Mouse (Mus musculus) lung, embryonic 14.5 days (tissue): ENCODE measurements around the gene Dok4. TPM values are rescaled to one million over a fixed set of nuclear protein-coding genes. Genes with fewer than 3 reads are reported as not detected.

Experiments
- ATAC-seq: fragments of 200-750 bp; cut with Nextera tagmentation; 2 replicates; pipeline ENCODE4 v1.8.0; 2017; ENCODE audit warnings: mild to moderate bottlenecking, moderate TSS enrichment, moderate library complexity; ENCODE audit not compliant: insufficient read depth
- DNase-seq: peaks from one replicate; pipeline ENCODE4 v3.0.0-alpha.2; 2015
- H3K27ac ChIP-seq: fragments of 300-500 bp; sonication (generic); 2 replicates; pipeline ENCODE4 v1.5.1; 2014; ENCODE audit warnings: low read depth, mild to moderate bottlenecking, moderate library complexity
- H3K27me3 ChIP-seq: fragments of 300-500 bp; sonication (generic); 2 replicates; pipeline ENCODE4 v1.6.1; 2014; ENCODE audit warnings: low read length, control low read depth; ENCODE audit not compliant: insufficient read depth
- H3K36me3 ChIP-seq: fragments of 300-500 bp; sonication (generic); 2 replicates; pipeline ENCODE4 v1.6.1; 2014; ENCODE audit warnings: control low read depth; ENCODE audit not compliant: insufficient read depth
- H3K4me1 ChIP-seq: fragments of 300-500 bp; sonication (generic); 2 replicates; pipeline ENCODE4 v1.6.1; 2014; ENCODE audit warnings: antibody characterized with exemption, control low read depth; ENCODE audit not compliant: insufficient read depth
- H3K4me2 ChIP-seq: fragments of 300-500 bp; sonication (generic); 2 replicates; pipeline ENCODE4 v1.6.1; 2014; ENCODE audit warnings: mild to moderate bottlenecking
- H3K4me3 ChIP-seq: fragments of 300-500 bp; sonication (generic); 2 replicates; pipeline ENCODE4 v1.5.1; 2014; ENCODE audit warnings: low read depth, low read length
- H3K9ac ChIP-seq: fragments of 300-500 bp; sonication (generic); 2 replicates; pipeline ENCODE4 v1.6.1; 2014
- H3K9me3 ChIP-seq: fragments of 300-500 bp; sonication (generic); 2 replicates; pipeline ENCODE4 v1.6.1; 2016; ENCODE audit warnings: low read depth, low read length, control low read depth
- CTCF ChIP-seq: IDR thresholded peaks from 2 replicates; pipeline ENCODE4 v1.5.1; 2016; ENCODE audit warnings: antibody characterized with exemption, low read depth
- WGBS: fragments of 180-500 bp; shearing (Covaris S2); extraction: QIAGEN DNeasy Blood & Tissue Kit; methylation state at CpG from one replicate; pipeline ENCODE4 v1.1.7; 2014; 5-methylcytosine and 5-hydroxymethylcytosine counted together
- polyA plus RNA-seq: library from polyadenylated mRNA; unstranded; fragments of >200 nt; fragmentation: Nextera tagmentation; extraction: Ambion mirVana; gene quantifications from 2 replicates; pipeline ENCODE4 v1.2.1, GENCODE M21; 2014

The Dok4 gene
- polyA plus RNA-seq, 1 experiment from 2014 or later = 36.5 TPM

- Histone ChIP-seq H3K4me1 (no peaks in the 10 kb centered on the region), H3K9me3 (no peaks in the 10 kb centered on the region), H3K27ac (no peak overlapping the region), H3K9ac (no peak overlapping the region), H3K36me3 (peaks cover 74% of the 10 kb centered on the region), H3K4me3 (no peak overlapping the region), H3K27me3 (no peaks in the 10 kb centered on the region), H3K4me2 (no peak overlapping the region)
- DNase-seq = no peak
- TF ChIP-seq CTCF = no peak
- ATAC-seq = no peak
- WGBS = 83% methylated on average over 6 of the region's 6 CpGs
These were observed 47.8 kb downstream of the Dok4 start for GRCm38 (mm10) chr8:94828284-94828683.

GRCm38 (mm10) chr8:94826210-94826609 lies 49.9 kb downstream of the Dok4 start:
- no peaks in the 10 kb centered on the region for H3K4me1 ChIP-seq
- ATAC-seq (no peak), DNase-seq (no peak)
- no peaks in the 10 kb centered on the region for H3K9me3 ChIP-seq
- H3K4me3 ChIP-seq = no peak overlapping the region
- WGBS = 94% methylated on average over 5 of the region's 5 CpGs
- no peak for TF ChIP-seq CTCF
- H3K27ac ChIP-seq = no peak overlapping the region
- H3K36me3 ChIP-seq = peaks cover 82% of the 10 kb centered on the region
- no peaks in the 10 kb centered on the region for H3K27me3 ChIP-seq
- no peak overlapping the region for H3K4me2 ChIP-seq
- H3K9ac ChIP-seq = no peak overlapping the region

GRCm38 (mm10) chr8:94825170-94825569 lies 51.0 kb downstream of the Dok4 start:
- peaks cover 83% of the 10 kb centered on the region for H3K36me3 ChIP-seq

GRCm38 (mm10) chr8:94822637-94823560 lies 53.2 kb downstream of the Dok4 start:
- Histone ChIP-seq H3K4me3 (no peak overlapping the region), H3K27ac (no peak overlapping the region), H3K27me3 (no peaks in the 10 kb centered on the region), H3K9ac (no peak overlapping the region), H3K4me1 (no peaks in the 10 kb centered on the region), H3K9me3 (no peaks in the 10 kb centered on the region), H3K36me3 (peaks cover 69% of the 10 kb centered on the region), H3K4me2 (no peak overlapping the region)
- peak; percentile 75 for TF ChIP-seq CTCF
- peak; percentile 73; the same call in 1 of the 2 replicates for ATAC-seq
- 80% methylated on average over 23 of the region's 23 CpGs for WGBS
- peak; percentile 76 for DNase-seq

More at GRCm38 (mm10) chr8:94825170-94825569, 51.0 kb downstream of the Dok4 start:
- DNase-seq = no peak
- H3K4me2 ChIP-seq = no peak overlapping the region
- H3K4me1 ChIP-seq = no peaks in the 10 kb centered on the region
- no peak overlapping the region for H3K4me3 ChIP-seq
- TF ChIP-seq CTCF = no peak
- no peak overlapping the region for H3K27ac ChIP-seq
- H3K9me3 ChIP-seq = no peaks in the 10 kb centered on the region
- no peaks in the 10 kb centered on the region for H3K27me3 ChIP-seq
- no peak overlapping the region for H3K9ac ChIP-seq
- ATAC-seq = no peak
- WGBS = 79% methylated on average over 6 of the region's 6 CpGs

GRCm38 (mm10) chr8:94821381-94821780 lies 54.7 kb downstream of the Dok4 start:
- Histone ChIP-seq H3K4me2 (no peak overlapping the region), H3K9ac (no peak overlapping the region), H3K27ac (no peak overlapping the region), H3K4me3 (no peak overlapping the region), H3K4me1 (no peaks in the 10 kb centered on the region), H3K36me3 (peaks cover 56% of the 10 kb centered on the region), H3K27me3 (no peaks in the 10 kb centered on the region), H3K9me3 (no peaks in the 10 kb centered on the region)
- WGBS = 89% methylated on average over 2 of the region's 2 CpGs
- no peak for ATAC-seq
- no peak for TF ChIP-seq CTCF
- DNase-seq = no peak

GRCm38 (mm10) chr8:94820553-94820952 lies 55.6 kb downstream of the Dok4 start:
- Histone ChIP-seq H3K9ac (no peak overlapping the region), H3K4me2 (no peak overlapping the region), H3K4me3 (no peak overlapping the region), H3K27ac (no peak overlapping the region), H3K9me3 (no peaks in the 10 kb centered on the region), H3K36me3 (peaks cover 50% of the 10 kb centered on the region), H3K27me3 (no peaks in the 10 kb centered on the region), H3K4me1 (no peaks in the 10 kb centered on the region)
- TF ChIP-seq CTCF = no peak
- no peak for DNase-seq
- ATAC-seq = no peak
- WGBS = 82% methylated on average over 7 of the region's 7 CpGs

- DNase-seq (no peak), ATAC-seq (no peak)
- Histone ChIP-seq H3K27ac (no peak overlapping the region), H3K4me2 (no peak overlapping the region), H3K4me1 (no peaks in the 10 kb centered on the region), H3K36me3 (peaks cover 42% of the 10 kb centered on the region), H3K9ac (no peak overlapping the region), H3K27me3 (no peaks in the 10 kb centered on the region), H3K4me3 (no peak overlapping the region), H3K9me3 (no peaks in the 10 kb centered on the region)
- TF ChIP-seq CTCF = no peak
- WGBS = 65% methylated on average over 6 of the region's 6 CpGs
These were observed 56.4 kb downstream of the Dok4 start for GRCm38 (mm10) chr8:94819671-94820179.
